In genomic region chr10:45410624-45411341, GRCm38 (mm10) we compare ENCODE assay signal across 14 mouse cellular contexts.
DNase-seq lines count a peak whose midpoint lies in the region; ATAC-seq lines count a peak whose summit lies in the region.
"Had no signal": no experiment of that assay in that cellular context is flagged by ENCODE, and none has a peak within 500 bp of the region (broad histone marks: within the 10 kb centered on the region; RNA-seq: fewer than 3 reads in every experiment).

No protein-coding gene starts in this region.

- 10% methylated on average over 10 of the region's 10 CpGs for WGBS in midbrain, embryonic 10.5 days
- 7% methylated on average over 10 of the region's 10 CpGs for WGBS in midbrain, embryonic 16.5 days
- WGBS in hindbrain, embryonic 10.5 days: 13% methylated on average over 10 of the region's 10 CpGs
- WGBS in midbrain, embryonic 15.5 days: 6% methylated on average over 10 of the region's 10 CpGs
- whole genome bisulfite sequencing in heart, embryonic 11.5 days (ENCODE audit: insufficient replicate concordance): 62% methylated on average over 10 of the region's 10 CpGs

- H3K36me3 ChIP-seq in midbrain, embryonic 10.5 days: peaks cover 16% of the 10 kb centered on the region
- no peaks in the 10 kb centered on the region for H3K36me3 ChIP-seq in midbrain, embryonic 16.5 days (ENCODE audit: control insufficient read depth, insufficient read depth, low read length)
- H3K36me3 ChIP-seq in hindbrain, embryonic 10.5 days: peaks cover 6% of the 10 kb centered on the region; the same call in 1 of the 2 replicates
- H3K36me3 ChIP-seq in midbrain, embryonic 15.5 days (replicated peaks): no peaks in the 10 kb centered on the region
- no peaks in the 10 kb centered on the region for H3K36me3 ChIP-seq in heart, embryonic 11.5 days (ENCODE audit: control insufficient read depth, insufficient read depth, low read length)

- H3K4me2 ChIP-seq in midbrain, embryonic 16.5 days (ENCODE audit: low read length): no peak overlapping the region
- H3K4me2 ChIP-seq in midbrain, embryonic 15.5 days: no peak overlapping the region
- no peak overlapping the region for H3K4me2 ChIP-seq in heart, embryonic 11.5 days
- H3K4me2 ChIP-seq: liver, embryonic 13.5 days had no signal

- peak; percentile 59 for DNase-seq in midbrain, embryonic 10.5 days (ENCODE audit: low spot score)
- DNase-seq in hindbrain, embryonic 10.5 days (ENCODE audit: low spot score): peak; percentile 55
- no peak for DNase-seq in heart, postnatal 10 days
- DNase-seq in layer of hippocampus, postnatal 36 days: no peak
- no peak for DNase-seq in heart, adult 18-20 months
- DNase-seq: B cell, adult 2 months; gastrocnemius, postnatal 36 days; kidney, postnatal 36 days; liver, embryonic 13.5 days had no signal

- peaks cover 44% of the 10 kb centered on the region for H3K4me1 ChIP-seq in midbrain, embryonic 10.5 days
- peaks cover 2% of the 10 kb centered on the region; the same call in 1 of the 2 replicates for H3K4me1 ChIP-seq in midbrain, embryonic 16.5 days (ENCODE audit: control insufficient read depth, insufficient read depth, low read length)
- peaks cover 35% of the 10 kb centered on the region for H3K4me1 ChIP-seq in hindbrain, embryonic 10.5 days (replicated peaks)
- peaks cover 3% of the 10 kb centered on the region for H3K4me1 ChIP-seq in midbrain, embryonic 15.5 days
- H3K4me1 ChIP-seq in heart, embryonic 11.5 days (ENCODE audit: control insufficient read depth, insufficient read depth, low read length): no peaks in the 10 kb centered on the region
- H3K4me1 ChIP-seq: liver, embryonic 13.5 days had no signal

- no peak overlapping the region for H3K9ac ChIP-seq in midbrain, embryonic 16.5 days (ENCODE audit: low read depth, low read length)
- no peak overlapping the region for H3K9ac ChIP-seq in midbrain, embryonic 15.5 days
- H3K9ac ChIP-seq in heart, embryonic 11.5 days (ENCODE audit: low read depth, low read length): no peak overlapping the region
- H3K9ac ChIP-seq: liver, embryonic 13.5 days had no signal

- no peak for ATAC-seq in midbrain, embryonic 16.5 days
- peak; percentile 80; the same call in 1 of the 2 replicates for ATAC-seq in midbrain, embryonic 15.5 days (replicated peaks)
- no peak for ATAC-seq in heart, embryonic 11.5 days (replicated peaks; ENCODE audit: insufficient number of reproducible peaks, low FRiP score, low TSS enrichment)

- H3K4me3 ChIP-seq in midbrain, embryonic 10.5 days: peak overlapping the region; percentile 9; the same call in 1 of the 2 replicates
- no peak overlapping the region for H3K4me3 ChIP-seq in midbrain, embryonic 16.5 days (ENCODE audit: low read depth, low read length)
- no peak overlapping the region for H3K4me3 ChIP-seq in hindbrain, embryonic 10.5 days
- H3K4me3 ChIP-seq in midbrain, embryonic 15.5 days: no peak overlapping the region
- H3K4me3 ChIP-seq in heart, embryonic 11.5 days (ENCODE audit: low read depth, low read length): no peak overlapping the region
- H3K4me3 ChIP-seq: liver, embryonic 13.5 days had no signal

- H3K9me3 ChIP-seq in midbrain, embryonic 10.5 days (replicated peaks): no peaks in the 10 kb centered on the region
- H3K9me3 ChIP-seq in midbrain, embryonic 16.5 days (replicated peaks; ENCODE audit: control insufficient read depth, low read length, poor library complexity, severe bottlenecking): no peaks in the 10 kb centered on the region
- H3K9me3 ChIP-seq in hindbrain, embryonic 10.5 days: no peaks in the 10 kb centered on the region
- no peaks in the 10 kb centered on the region for H3K9me3 ChIP-seq in midbrain, embryonic 15.5 days
- no peaks in the 10 kb centered on the region for H3K9me3 ChIP-seq in heart, embryonic 11.5 days (replicated peaks; ENCODE audit: control insufficient read depth, low read length)
- H3K9me3 ChIP-seq: liver, embryonic 13.5 days had no signal

- H3K27me3 ChIP-seq in midbrain, embryonic 10.5 days (ENCODE audit: low read depth, poor library complexity, severe bottlenecking): no peaks in the 10 kb centered on the region
- no peaks in the 10 kb centered on the region for H3K27me3 ChIP-seq in midbrain, embryonic 16.5 days (ENCODE audit: control insufficient read depth, insufficient read depth, low read depth, low read length)
- H3K27me3 ChIP-seq in hindbrain, embryonic 10.5 days (ENCODE audit: insufficient read depth, poor library complexity, severe bottlenecking): no peaks in the 10 kb centered on the region
- no peaks in the 10 kb centered on the region for H3K27me3 ChIP-seq in midbrain, embryonic 15.5 days (replicated peaks)
- no peaks in the 10 kb centered on the region for H3K27me3 ChIP-seq in heart, embryonic 11.5 days (ENCODE audit: control insufficient read depth, insufficient read depth, low read length)
- H3K27me3 ChIP-seq: liver, embryonic 13.5 days had no signal

- H3K27ac ChIP-seq in midbrain, embryonic 10.5 days (replicated peaks): peak overlapping the region; percentile 81
- no peak overlapping the region for H3K27ac ChIP-seq in midbrain, embryonic 16.5 days (ENCODE audit: low read length)
- peak overlapping the region; percentile 66 for H3K27ac ChIP-seq in hindbrain, embryonic 10.5 days
- no peak overlapping the region for H3K27ac ChIP-seq in midbrain, embryonic 15.5 days
- H3K27ac ChIP-seq in heart, embryonic 11.5 days (ENCODE audit: low read depth, low read length): no peak overlapping the region
- H3K27ac ChIP-seq: liver, embryonic 13.5 days; macrophage; stomach, postnatal 0 days had no signal

- intact Hi-C loops in heart, postnatal 10 days (cut with DNase I): no loop called here

Comparison
In these comparisons a context has a peak if more than half of its experiments do, and no peak if none do; other contexts are left out.
1. H3K27ac ChIP-seq: peak in midbrain, embryonic 10.5 days (single experiment) and hindbrain, embryonic 10.5 days (single experiment); none in midbrain, embryonic 16.5 days (single experiment), midbrain, embryonic 15.5 days (single experiment) and heart, embryonic 11.5 days (single experiment).
2. DNase-seq: peak in midbrain, embryonic 10.5 days (single experiment) and hindbrain, embryonic 10.5 days (single experiment); none in heart, postnatal 10 days (0 of 2), layer of hippocampus, postnatal 36 days (0 of 2) and heart, adult 18-20 months (0 of 2).